Mouse (Mus musculus): ENCODE data around the gene Rev1.

Gene Rev1

DNA sequence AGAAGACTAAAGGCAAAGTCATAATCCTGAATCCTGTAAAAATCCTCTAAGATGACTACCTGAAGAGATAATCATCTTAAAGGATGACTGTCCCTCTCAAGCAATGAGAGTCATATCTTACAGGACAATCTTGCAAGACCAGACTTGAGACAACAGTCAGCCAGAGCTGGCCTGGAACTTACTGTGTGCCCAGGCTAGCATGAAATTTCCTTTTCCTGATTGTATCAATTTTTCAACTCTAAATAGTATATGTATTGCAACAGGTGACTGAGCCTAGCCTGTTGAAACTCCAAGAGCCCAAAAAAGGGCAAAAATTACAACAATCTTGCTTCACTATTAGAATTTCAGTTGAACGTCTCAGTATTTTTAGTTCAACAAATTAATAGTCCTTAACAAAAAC, 26.4 kb downstream of the Rev1 start:
- in situ Hi-C loops (cut with MboI; ENCODE audit: unreplicated experiment in 2 of 2): no loop called here

DNA sequence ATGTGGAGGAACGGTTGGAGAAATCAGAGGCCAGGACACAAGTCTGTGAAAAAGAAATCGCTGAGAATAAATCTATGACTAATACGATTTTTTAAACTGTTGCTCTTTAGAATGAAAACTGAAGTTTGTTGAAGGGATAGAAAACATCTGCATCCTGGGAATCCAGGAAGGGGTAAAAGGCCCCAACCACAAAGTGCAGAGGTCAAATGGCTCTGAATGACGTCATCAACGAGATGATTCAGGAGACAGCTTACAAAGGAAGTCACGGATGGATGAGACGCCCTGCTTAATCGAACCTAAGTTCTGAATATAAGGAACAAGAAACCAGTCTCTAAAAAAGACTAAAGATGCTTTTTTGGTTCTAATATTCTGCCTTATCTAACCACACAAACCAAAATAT, 48.3 kb downstream of the Rev1 start:
- in situ Hi-C loops (cut with MboI; ENCODE audit: unreplicated experiment in 2 of 2): loop anchor here in 1 of 2 experiments (5.0 kb wide), 1 partner anchor 41 kb away; no protein-coding TSS in a partner anchor

DNA sequence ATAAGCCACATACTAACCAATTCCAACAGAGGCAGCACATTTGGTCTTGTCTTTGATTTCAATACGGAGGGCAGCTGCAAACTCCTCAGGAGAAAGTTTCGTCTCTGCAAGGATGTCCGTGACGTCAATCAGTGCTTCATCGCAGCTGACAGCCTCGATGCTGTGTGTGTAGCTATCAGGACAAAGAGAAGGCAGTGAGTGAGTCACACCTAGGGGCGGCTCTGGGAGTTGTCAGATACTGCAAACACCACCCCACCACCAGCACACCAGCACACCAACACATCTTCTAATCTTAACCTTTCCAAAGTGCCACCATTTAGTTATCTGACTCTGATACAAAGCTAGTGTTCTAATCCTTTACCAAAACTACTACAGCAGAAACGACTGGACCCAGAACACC, 58.3 kb downstream of the Rev1 start:
- in situ Hi-C loops (cut with MboI; ENCODE audit: unreplicated experiment in 2 of 2): no loop called here

DNA sequence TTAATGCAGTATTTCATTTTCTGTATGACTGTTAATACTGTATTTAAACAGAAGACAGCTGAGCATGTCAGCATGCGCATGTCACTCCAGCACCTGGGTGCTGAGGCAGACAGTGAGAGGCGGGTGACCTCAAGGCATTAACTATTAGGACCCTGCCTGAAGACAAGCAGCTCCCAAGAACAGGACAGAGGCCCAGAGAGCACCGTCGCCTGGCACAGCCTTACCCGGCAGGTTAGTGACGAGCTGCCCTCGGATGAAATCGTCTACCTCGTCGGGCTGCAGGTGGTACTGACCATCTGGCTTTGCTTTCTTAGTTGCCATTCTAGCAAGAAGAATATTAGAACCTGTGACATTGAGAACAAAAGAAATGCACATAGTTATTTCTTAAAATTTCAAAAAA, 62.3 kb downstream of the Rev1 start:
- in situ Hi-C loops (cut with MboI; ENCODE audit: unreplicated experiment in 2 of 2): loop anchor here in 1 of 2 experiments (10.0 kb wide), 1 partner anchor 58 kb away; the partner anchor contains the start of gene Rev1

DNA sequence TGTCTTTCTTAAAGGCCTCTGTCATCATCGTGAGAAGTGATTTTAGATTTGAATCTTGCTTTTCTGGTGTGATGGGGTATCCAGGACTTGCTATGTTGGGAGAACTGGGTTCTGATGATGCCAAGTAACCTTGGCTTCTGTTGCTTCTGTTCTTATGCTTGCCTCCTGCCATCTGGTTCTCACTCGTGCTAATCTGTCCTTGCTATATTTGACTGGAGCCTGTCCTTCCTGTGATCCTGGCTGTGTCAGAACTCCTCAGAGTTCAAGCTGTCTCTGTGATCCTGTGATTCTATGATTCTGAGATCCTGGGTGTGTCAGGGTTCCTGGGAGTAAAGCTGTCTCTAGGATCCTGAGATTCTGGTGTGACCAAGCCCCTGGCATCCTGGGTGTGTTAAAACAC, 67.4 kb downstream of the Rev1 start:
- in situ Hi-C loops (cut with MboI; ENCODE audit: unreplicated experiment in 2 of 2): loop anchor here in 1 of 2 experiments (10.0 kb wide), 1 partner anchor 63 kb away; the partner anchor contains the start of gene Rev1

DNA sequence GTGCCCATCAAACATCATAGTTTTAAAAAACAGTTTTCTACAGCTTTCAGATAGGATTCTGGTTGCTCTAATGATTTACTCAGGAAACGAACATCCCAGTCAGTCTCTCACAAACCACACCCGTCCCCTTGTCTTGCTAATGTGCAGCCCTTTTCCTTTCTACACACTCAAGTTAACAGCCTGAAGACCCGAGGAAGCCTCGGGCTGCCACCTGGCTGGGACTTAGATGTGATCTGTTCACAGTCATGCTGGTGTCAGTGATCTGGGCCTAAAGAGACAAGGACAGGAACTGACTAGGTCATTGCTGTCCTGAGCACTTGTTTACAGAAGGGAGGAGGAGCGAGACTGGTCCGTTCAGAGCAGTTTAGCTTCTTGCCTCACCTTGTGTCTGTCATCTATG, 71.2 kb downstream of the Rev1 start:
- in situ Hi-C loops (cut with MboI; ENCODE audit: unreplicated experiment in 2 of 2): no loop called here

DNA sequence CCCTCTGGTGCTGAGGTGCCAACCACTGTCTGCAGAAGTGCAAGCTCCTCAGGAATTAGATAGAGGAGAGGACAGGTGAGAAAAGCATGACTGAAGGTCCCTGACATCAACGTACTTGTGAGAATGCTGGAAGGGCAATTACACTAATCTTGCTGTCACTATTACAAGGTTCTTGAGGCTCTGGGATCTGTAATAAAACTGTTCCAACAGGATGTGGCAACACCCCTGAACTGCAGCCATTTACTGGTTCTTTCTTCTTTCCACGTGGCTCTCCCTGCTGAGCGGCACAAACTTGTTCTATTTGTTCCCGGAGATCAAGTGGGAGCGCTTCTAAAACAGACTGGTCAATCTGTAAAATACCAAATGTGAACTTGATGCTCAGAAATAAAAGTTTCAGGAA, 74.4 kb downstream of the Rev1 start:
- in situ Hi-C loops (cut with MboI; ENCODE audit: unreplicated experiment in 2 of 2): no loop called here

DNA sequence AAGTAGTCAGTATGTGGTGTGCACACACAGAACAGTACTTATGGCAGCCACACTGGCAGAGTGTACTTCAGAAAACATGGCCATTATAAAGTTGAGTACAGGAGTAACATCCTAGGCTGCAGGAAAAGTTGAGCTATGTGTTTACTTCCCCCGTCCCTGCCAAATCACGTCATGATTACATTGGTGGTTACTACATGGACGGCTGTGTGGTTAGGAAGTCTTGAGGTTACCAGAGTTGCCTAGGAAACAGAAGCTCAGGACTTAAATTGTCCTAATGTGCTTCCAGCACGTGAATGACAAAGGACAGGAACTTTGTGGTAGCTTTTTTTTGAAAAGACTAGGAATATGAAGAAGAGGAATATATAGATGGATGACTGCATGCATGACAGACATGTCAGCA, 80.0 kb downstream of the Rev1 start:
- in situ Hi-C loops (cut with MboI; ENCODE audit: unreplicated experiment in 2 of 2): no loop called here

DNA sequence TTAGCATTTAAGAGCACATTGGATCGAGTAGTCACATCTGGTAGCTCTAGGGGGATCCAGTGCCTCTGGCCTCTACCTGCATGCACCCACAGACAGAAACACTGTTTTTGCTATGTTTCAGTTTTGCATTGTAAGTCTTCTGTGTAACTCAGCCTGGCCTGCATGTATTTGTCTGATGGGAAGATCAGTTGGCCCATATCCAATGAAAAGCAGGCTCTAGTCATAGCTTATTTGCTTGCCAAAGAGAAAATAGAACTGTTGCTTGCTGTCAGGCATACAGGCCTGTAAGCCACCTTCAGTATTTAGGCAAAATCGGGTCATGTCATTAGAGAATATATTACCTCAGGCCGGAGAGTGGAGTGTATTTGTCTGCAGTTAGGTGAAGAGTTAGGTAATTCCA, 81.5 kb downstream of the Rev1 start:
- in situ Hi-C loops (cut with MboI; ENCODE audit: unreplicated experiment in 2 of 2): no loop called here

DNA sequence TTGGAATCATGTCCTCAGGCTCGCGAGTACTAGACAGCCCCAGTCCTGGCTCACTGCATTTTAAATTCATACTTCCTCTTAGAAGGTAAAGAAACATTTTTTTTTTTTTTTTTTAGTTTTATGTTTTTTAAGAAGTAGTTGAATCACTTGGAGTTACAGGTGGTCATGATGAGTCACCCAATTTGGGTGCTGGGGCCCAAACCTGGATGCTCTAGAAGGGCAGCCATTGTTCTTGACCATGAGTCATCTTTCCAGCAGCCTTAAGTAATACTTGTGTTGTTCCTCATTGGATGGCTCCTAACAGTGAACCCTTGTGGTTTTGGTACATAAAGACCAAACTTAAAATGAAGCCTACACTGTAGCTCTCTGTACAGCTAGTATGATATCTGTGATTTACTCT, 90.7 kb downstream of the Rev1 start:
- in situ Hi-C loops (cut with MboI; ENCODE audit: unreplicated experiment in 2 of 2): no loop called here

DNA sequence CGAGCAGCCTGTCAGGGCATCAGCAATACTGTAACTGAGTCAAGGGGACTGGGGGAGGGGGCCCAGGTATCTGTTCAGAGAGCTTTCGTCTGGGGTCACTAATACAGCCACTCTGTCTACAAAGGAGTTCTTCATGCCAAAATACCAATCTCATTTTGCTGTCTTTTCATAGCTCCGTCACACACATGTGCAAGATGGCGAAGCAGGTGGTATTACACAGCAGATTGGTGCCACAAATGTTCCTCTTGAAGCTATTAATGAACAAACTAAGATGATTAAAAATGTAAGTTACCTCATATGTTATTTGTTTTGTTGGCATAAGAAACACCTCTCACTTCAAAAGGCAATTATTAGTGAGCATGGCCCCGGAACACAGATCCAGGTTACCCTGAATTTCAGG, 92.2 kb downstream of the Rev1 start:
- in situ Hi-C loops (cut with MboI; ENCODE audit: unreplicated experiment in 2 of 2): no loop called here

DNA sequence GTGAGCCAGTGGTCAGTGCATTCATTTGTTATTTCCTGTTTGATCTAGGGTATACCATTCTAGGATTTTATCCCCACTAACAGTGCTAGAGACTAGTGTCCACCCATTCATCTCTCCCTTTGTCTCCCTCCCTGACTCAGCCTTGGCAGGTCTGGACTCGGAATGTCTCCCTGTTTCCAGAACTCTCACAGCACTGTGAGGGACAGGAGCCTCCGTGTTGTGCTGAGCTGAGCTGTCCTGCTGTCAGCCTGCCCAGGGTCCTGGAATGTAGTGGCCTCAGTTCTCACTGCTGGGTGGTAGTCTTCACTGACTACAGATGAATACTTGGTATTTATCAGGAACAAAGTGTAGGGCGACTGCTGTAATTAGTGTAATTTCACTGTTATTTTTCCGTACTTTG, 94.1 kb downstream of the Rev1 start:
- in situ Hi-C loops (cut with MboI; ENCODE audit: unreplicated experiment in 2 of 2): no loop called here

DNA sequence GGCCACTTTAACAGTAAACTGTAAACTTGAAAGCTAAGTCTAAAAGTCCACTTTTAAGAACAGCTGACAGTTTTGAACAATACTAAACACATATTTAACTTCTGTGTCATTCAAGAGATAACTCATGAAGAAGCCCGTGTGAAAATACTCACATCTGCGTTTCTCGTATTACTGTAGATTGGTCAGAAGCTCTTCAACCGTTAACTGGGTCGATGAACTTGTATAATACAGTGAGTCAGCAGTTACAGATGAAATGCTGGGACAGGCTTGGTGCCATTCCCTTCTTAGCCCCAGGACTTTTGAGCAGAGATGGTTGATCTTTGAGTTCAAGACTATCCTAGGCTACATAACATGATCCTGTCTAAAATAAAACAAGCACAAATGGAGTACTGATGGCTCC, 98.2 kb downstream of the Rev1 start:
- in situ Hi-C loops (cut with MboI; ENCODE audit: unreplicated experiment in 2 of 2): no loop called here

DNA sequence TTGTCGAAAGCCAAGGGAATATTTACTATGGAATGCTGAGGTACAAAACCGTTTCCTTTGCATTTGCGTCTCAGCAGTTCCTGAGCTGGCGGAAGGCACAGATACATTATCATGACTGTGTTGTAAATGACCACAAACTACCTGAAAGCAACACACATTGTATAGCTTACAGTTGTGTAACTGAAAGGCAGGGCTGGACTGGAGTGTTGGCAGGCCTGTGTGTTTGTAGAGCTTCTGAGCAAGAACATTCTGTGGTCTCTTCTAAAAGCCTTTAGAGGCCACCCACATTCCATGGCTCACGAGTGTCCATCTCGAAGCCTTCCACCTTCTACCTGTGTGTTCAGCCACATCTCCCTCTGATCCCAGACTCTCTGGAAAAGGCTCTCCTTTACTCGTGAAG, 102.3 kb downstream of the Rev1 start:
- in situ Hi-C loops (cut with MboI; ENCODE audit: unreplicated experiment in 2 of 2): no loop called here

DNA sequence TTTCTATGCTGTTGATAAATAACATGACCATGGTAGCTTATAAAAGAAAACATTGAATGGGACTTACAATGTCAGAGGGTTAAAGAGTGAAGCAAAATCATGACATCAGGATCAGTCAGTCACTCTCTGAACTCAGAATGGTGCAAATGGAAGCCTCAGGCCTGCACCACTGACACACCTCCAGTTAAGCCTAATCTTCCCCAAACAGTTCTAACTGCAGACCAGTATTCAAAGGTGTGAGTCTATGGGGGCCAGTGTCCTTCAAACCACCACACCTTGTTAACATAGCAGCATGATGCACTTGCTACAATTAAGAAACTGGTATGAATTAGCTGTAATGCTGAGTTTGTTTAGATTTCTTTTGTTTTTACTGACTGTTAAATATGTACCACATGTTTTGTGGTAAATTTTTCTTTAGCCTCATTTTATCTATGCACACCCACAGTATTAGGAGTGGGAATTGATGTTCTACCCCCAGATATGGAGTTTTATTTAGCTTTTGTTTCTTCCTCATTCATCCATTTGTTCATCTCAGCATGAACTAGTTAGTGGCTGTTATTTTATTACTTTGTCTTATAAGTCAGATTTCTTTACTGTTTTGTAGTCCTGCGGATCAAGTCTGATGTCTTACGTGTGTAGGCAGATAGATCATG, 114.9 kb downstream of the Rev1 start:
- in situ Hi-C loops (cut with MboI; ENCODE audit: unreplicated experiment in 2 of 2): loop anchor here (25.0 kb wide), 2 partner anchors 577 to 773 kb away; partner anchors contain the start of genes Coa5 (in 1 of the 2) and Unc50 (in 1 of the 2)

DNA sequence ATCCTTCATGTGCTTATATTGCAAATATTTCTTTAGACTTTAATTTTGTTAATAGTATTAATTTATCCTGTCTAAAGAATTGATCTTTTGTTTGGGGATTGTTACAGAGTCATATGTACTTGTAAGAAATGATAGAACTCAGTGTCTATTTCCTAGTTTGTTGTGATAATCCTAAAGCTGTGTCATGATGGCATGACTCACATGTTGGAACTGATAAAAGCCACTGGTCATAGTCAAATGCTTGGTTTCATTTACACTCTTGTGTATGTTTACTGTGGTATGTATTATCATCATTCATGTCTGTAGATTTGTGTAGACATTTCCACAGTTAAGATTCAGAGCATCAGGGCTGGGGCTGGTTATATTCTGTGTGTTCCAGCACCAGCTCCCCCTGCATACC, 117.1 kb downstream of the Rev1 start:
- in situ Hi-C loops (cut with MboI; ENCODE audit: unreplicated experiment in 2 of 2): loop anchor here (25.0 kb wide), 2 partner anchors 575 to 775 kb away; partner anchors contain the start of genes Coa5 (in 1 of the 2) and Unc50 (in 1 of the 2)

DNA sequence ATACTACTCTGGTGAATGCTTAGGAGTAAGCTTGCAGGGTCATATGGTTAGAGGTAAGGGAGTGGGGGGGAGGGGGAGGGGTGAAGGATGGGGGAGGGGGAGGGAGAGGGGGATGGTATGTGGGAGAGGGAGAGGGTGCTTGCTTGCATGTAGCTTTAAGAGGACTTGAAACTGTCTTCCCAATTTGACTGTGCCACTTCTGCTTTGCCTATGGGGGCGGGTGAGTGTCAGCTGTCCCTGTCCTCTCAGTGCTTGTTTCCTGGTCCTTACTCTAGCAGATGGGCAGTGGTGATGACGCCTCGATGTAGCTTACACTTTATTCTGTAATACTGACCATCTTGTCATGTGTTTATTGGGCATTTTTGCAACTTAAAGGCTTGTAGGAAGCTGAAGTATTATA, 117.5 kb downstream of the Rev1 start:
- in situ Hi-C loops (cut with MboI; ENCODE audit: unreplicated experiment in 2 of 2): loop anchor here (25.0 kb wide), 2 partner anchors 575 to 775 kb away; partner anchors contain the start of genes Coa5 (in 1 of the 2) and Unc50 (in 1 of the 2)

DNA sequence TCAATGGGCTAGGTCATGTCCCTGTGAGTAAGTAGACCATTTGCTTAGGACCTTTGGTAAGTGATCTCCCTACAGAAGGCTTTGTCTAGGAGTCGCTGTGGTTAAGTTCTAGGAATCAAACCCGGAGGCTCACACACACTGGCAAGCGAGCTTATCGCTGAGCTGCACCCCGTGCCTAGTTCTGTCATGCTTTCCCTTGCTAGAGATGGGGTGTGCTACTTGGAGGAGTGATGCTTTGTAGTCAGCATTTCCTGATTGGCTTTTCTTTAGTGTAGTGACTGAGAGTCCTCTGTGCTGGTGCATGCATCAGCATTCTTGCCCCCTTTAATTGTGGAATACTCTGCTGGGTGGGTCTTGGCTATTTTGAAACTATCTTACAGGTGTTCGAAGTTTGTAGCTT, 118.0 kb downstream of the Rev1 start:
- in situ Hi-C loops (cut with MboI; ENCODE audit: unreplicated experiment in 2 of 2): loop anchor here (25.0 kb wide), 2 partner anchors 574 to 776 kb away; partner anchors contain the start of genes Coa5 (in 1 of the 2) and Unc50 (in 1 of the 2)

DNA sequence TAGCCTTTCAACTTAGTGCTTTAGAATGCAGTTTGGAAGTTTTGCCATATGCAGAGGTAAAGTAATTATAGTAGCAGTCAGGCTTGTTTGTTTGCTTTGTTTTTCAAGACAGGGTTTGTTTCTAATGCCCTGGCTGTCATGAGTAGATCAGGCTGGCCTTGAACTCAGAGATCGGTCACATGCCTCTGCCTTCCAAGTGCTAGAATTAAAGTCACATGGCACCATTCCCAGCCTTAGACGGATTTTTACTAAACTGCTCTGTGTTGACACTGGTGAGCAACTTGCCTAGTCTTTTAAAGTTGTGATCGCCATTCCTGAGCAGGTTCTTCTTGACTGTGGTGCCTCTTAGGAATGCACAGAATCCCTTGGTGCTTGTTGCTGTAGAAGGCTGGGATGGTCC, 122.9 kb downstream of the Rev1 start:
- in situ Hi-C loops (cut with MboI; ENCODE audit: unreplicated experiment in 2 of 2): loop anchor here (25.0 kb wide), 2 partner anchors 569 to 781 kb away; partner anchors contain the start of genes Coa5 (in 1 of the 2) and Unc50 (in 1 of the 2)

DNA sequence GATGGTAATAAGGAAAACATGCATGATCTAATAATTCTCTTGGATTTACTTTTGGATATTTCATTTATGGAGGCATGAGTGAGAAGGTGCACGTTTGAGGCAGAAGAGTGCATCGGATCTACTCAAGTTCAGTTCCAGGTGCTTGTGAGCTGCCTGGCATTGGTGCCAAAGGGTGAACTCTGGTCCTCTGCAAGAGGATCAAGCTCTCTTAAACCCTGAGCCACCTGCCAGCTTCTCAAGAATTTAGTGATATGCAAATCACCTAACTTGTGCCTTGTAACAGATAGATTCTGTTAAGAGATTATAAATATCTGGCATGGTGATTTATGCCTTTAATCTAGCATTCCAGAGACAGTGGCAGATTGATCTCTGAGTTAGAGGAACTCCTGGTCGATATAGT, 126.6 kb downstream of the Rev1 start:
- in situ Hi-C loops (cut with MboI; ENCODE audit: unreplicated experiment in 2 of 2): loop anchor here (5.0 to 25.0 kb wide), 3 partner anchors 124 to 784 kb away; partner anchors contain the start of genes Coa5 (in 1 of the 2), Rev1 (in 1 of the 2) and Unc50 (in 1 of the 2)
